Mouse (Mus musculus): Measurements from ENCODE around the gene Pcare. TPM values are rescaled to one million over a fixed set of nuclear protein-coding genes. Genes with fewer than 3 reads are reported as not detected.

The Pcare gene
- total RNA-seq, 2 experiments from 2014 or later = 0.15 to 0.19 TPM

Other genes with a start within 250 kb of the Pcare start
- under 1 TPM; 0.38 to 0.69 TPM for gene Ndc80, start 226.0 kb downstream of the Pcare start, total RNA-seq (2021)
- 1 to 10 TPM in 1 of 2 experiments, under 1 TPM in 1; 0.75 to 1.1 TPM for gene Spdya, start 200.8 kb downstream of the Pcare start, total RNA-seq (2021)
- 10 to 100 TPM; 24.9 to 26.7 TPM for gene Wdr43, start 137.0 kb downstream of the Pcare start, total RNA-seq (2021)
- 1 to 10 TPM; 1.2 to 1.8 TPM for gene Togaram2, start 79.6 kb downstream of the Pcare start, total RNA-seq (2021)
- 10 to 100 TPM; 84.5 to 85.4 TPM for gene Clip4, start 15.6 kb upstream of the Pcare start, total RNA-seq (2021)